Mouse (Mus musculus): ENCODE measurements at regions not wholly inside any gene's neighbourhood (a gene's known extent, or its start where the extent isn't known, plus 50 kb on each side); places are given as distances from the start of the nearest gene placed in this dataset.
A peak's percentile ranks its signal among the peaks of the same experiment; 100 is the strongest.

- intact Hi-C loops (cut with DNase I), result loop anchor here (2.0 kb wide), 1 partner anchor 336 kb away; no protein-coding TSS in a partner anchor
- DNase-seq (ENCODE audit: low spot score), result peak; percentile 4
These were observed 333.9 kb downstream of the Fat4 start for GRCm38 (mm10) chr3:39220707-39221034.

- intact Hi-C loops (cut with DNase I), result no loop called here
These were observed 335.3 kb downstream of the Fat4 start for GRCm38 (mm10) chr3:39222059-39222458.

GRCm38 (mm10) chr3:39234921-39235320, 348.2 kb downstream of the Fat4 start:
- intact Hi-C loops (cut with DNase I), result loop anchor here (2.0 kb wide), 1 partner anchor 14 kb away; no protein-coding TSS in a partner anchor
- DNase-seq (ENCODE audit: low spot score), result no peak

More at GRCm38 (mm10) chr3:39222059-39222458, 335.3 kb downstream of the Fat4 start:
- no peak for DNase-seq (ENCODE audit: low spot score)

GRCm38 (mm10) chr3:39248712-39249111, 362.0 kb downstream of the Fat4 start:
- intact Hi-C loops (cut with DNase I), result loop anchor here (2.0 kb wide), 1 partner anchor 14 kb away; no protein-coding TSS in a partner anchor
- no peak for DNase-seq (ENCODE audit: low spot score)

- intact Hi-C loops (cut with DNase I), result loop anchor here (2.0 kb wide), 1 partner anchor 15 kb away; no protein-coding TSS in a partner anchor
- DNase-seq (ENCODE audit: low spot score), result no peak
These were observed 362.6 kb downstream of the Fat4 start for GRCm38 (mm10) chr3:39249224-39249892.

- DNase-seq (ENCODE audit: low spot score), result no peak
- intact Hi-C loops (cut with DNase I), result no loop called here
These were observed 366.3 kb downstream of the Fat4 start for GRCm38 (mm10) chr3:39253076-39253475.

- intact Hi-C loops (cut with DNase I), result no loop called here
These were observed 378.1 kb downstream of the Fat4 start for GRCm38 (mm10) chr3:39264671-39265430.

GRCm38 (mm10) chr3:39265606-39266005, 378.9 kb downstream of the Fat4 start:
- DNase-seq (ENCODE audit: low spot score), result no peak

More at GRCm38 (mm10) chr3:39264671-39265430, 378.1 kb downstream of the Fat4 start:
- DNase-seq (ENCODE audit: low spot score), result no peak

GRCm38 (mm10) chr3:39269388-39269787, 382.6 kb downstream of the Fat4 start:
- DNase-seq (ENCODE audit: low spot score), result no peak
- intact Hi-C loops (cut with DNase I), result no loop called here

More at GRCm38 (mm10) chr3:39265606-39266005, 378.9 kb downstream of the Fat4 start:
- intact Hi-C loops (cut with DNase I), result no loop called here

GRCm38 (mm10) chr3:39272616-39273015, 385.9 kb downstream of the Fat4 start:
- no peak for DNase-seq (ENCODE audit: low spot score)
- intact Hi-C loops (cut with DNase I), result no loop called here

- intact Hi-C loops (cut with DNase I), result loop anchor here (5.0 kb wide), 1 partner anchor 395 kb away; no protein-coding TSS in a partner anchor
- no peak for DNase-seq (ENCODE audit: low spot score)
These were observed 390.2 kb downstream of the Fat4 start for GRCm38 (mm10) chr3:39276897-39277296.

- DNase-seq (ENCODE audit: low spot score), result no peak
- intact Hi-C loops (cut with DNase I), result loop anchor here (5.0 kb wide), 1 partner anchor 395 kb away; no protein-coding TSS in a partner anchor
These were observed 390.6 kb downstream of the Fat4 start for GRCm38 (mm10) chr3:39277310-39277709.

- intact Hi-C loops (cut with DNase I), result no loop called here
- no peak for DNase-seq (ENCODE audit: low spot score)
These were observed 408.5 kb downstream of the Fat4 start for GRCm38 (mm10) chr3:39295255-39295654.

GRCm38 (mm10) chr3:39296257-39296656, 409.5 kb downstream of the Fat4 start:
- intact Hi-C loops (cut with DNase I), result no loop called here

GRCm38 (mm10) chr3:39309487-39309886, 422.7 kb downstream of the Fat4 start:
- intact Hi-C loops (cut with DNase I), result no loop called here
- no peak for DNase-seq (ENCODE audit: low spot score)

More at GRCm38 (mm10) chr3:39296257-39296656, 409.5 kb downstream of the Fat4 start:
- no peak for DNase-seq (ENCODE audit: low spot score)

GRCm38 (mm10) chr3:39313563-39313962, 426.8 kb downstream of the Fat4 start:
- intact Hi-C loops (cut with DNase I), result no loop called here
- DNase-seq (ENCODE audit: low spot score), result no peak

- no peak for DNase-seq (ENCODE audit: low spot score)
- intact Hi-C loops (cut with DNase I), result no loop called here
These were observed 434.1 kb downstream of the Fat4 start for GRCm38 (mm10) chr3:39320851-39321250.

GRCm38 (mm10) chr3:39322225-39322624, 435.5 kb downstream of the Fat4 start:
- no peak for DNase-seq (ENCODE audit: low spot score)
- intact Hi-C loops (cut with DNase I), result no loop called here

GRCm38 (mm10) chr3:39335612-39336230, 449.0 kb downstream of the Fat4 start:
- no peak for DNase-seq (ENCODE audit: low spot score)
- intact Hi-C loops (cut with DNase I), result no loop called here

- intact Hi-C loops (cut with DNase I), result no loop called here
- DNase-seq (ENCODE audit: low spot score), result no peak
These were observed 454.5 kb downstream of the Fat4 start for GRCm38 (mm10) chr3:39341161-39341687.
